Mouse (Mus musculus) kidney, embryonic 14.5 days (tissue): Measurements from ENCODE around the gene Gm10974. TPM values are rescaled to one million over a fixed set of nuclear protein-coding genes. Genes with fewer than 3 reads are reported as not detected.

Source experiments
- ATAC-seq: fragments of 200-750 bp; cut with Nextera tagmentation; 2 replicates; pipeline ENCODE4 v1.8.0; 2017; ENCODE audit warnings: moderate number of reproducible peaks, mild to moderate bottlenecking, moderate TSS enrichment, moderate library complexity; ENCODE audit not compliant: low FRiP score, low TSS enrichment
- H3K27ac ChIP-seq: fragments of 300-500 bp; sonication (generic); 2 replicates; pipeline ENCODE4 v1.5.1; 2014; ENCODE audit warnings: low read depth, mild to moderate bottlenecking, low read length, moderate library complexity, mixed read lengths
- H3K27me3 ChIP-seq: fragments of 300-500 bp; sonication (generic); 2 replicates; pipeline ENCODE4 v1.6.1; 2014; ENCODE audit warnings: mild to moderate bottlenecking, low read length; ENCODE audit not compliant: control insufficient read depth, insufficient read depth
- H3K36me3 ChIP-seq: fragments of 300-500 bp; sonication (generic); 2 replicates; pipeline ENCODE4 v1.6.1; 2014; ENCODE audit warnings: low read length, mixed read lengths; ENCODE audit not compliant: control insufficient read depth, insufficient read depth
- H3K4me1 ChIP-seq: fragments of 300-500 bp; sonication (generic); 2 replicates; pipeline ENCODE4 v1.6.1; 2014; ENCODE audit warnings: low read length, mixed read lengths; ENCODE audit not compliant: control insufficient read depth, insufficient read depth
- H3K4me2 ChIP-seq: fragments of 300-500 bp; sonication (generic); replicated peaks from 2 replicates; pipeline ENCODE4 v1.6.1; 2014; ENCODE audit warnings: low read depth, mild to moderate bottlenecking, low read length
- H3K4me3 ChIP-seq: fragments of 300-500 bp; sonication (generic); 2 replicates; pipeline ENCODE4 v1.5.1; 2014; ENCODE audit warnings: mild to moderate bottlenecking, low read length
- H3K9ac ChIP-seq: fragments of 300-500 bp; sonication (generic); 2 replicates; pipeline ENCODE4 v1.6.1; 2014; ENCODE audit warnings: low read depth, mild to moderate bottlenecking, low read length, moderate library complexity
- H3K9me3 ChIP-seq: fragments of 300-500 bp; sonication (generic); 2 replicates; pipeline ENCODE4 v1.6.1; 2016; ENCODE audit warnings: low read length; ENCODE audit not compliant: control insufficient read depth
- WGBS: fragments of 180-500 bp; shearing (Covaris S2); extraction: QIAGEN DNeasy Blood & Tissue Kit; methylation state at CpG from one replicate; pipeline ENCODE4 v1.1.7; 2014; 5-methylcytosine and 5-hydroxymethylcytosine counted together
- polyA plus RNA-seq: library from polyadenylated mRNA; unstranded; fragments of >200 nt; fragmentation: Nextera tagmentation; extraction: Ambion mirVana; gene quantifications from 2 replicates; pipeline ENCODE4 v1.2.1, GENCODE M21; 2014

Gene Gm10974
- polyA plus RNA-seq, 1 experiment from 2014 or later: not detected

- H3K4me3 ChIP-seq: no peak overlapping the region
- no peak for ATAC-seq
- no peaks in the 10 kb centered on the region for H3K27me3 ChIP-seq
- H3K36me3 ChIP-seq: no peaks in the 10 kb centered on the region
- H3K9me3 ChIP-seq: no peaks in the 10 kb centered on the region
- peaks cover 14% of the 10 kb centered on the region; the same call in 1 of the 2 replicates for H3K4me1 ChIP-seq
- 46% methylated on average over 5 of the region's 5 CpGs for WGBS
- peak overlapping the region; percentile 51; the same call in 1 of the 2 replicates for H3K27ac ChIP-seq
- no peak overlapping the region for H3K4me2 ChIP-seq
- no peak overlapping the region for H3K9ac ChIP-seq
These were observed 4.3 kb downstream of the Gm10974 start for GRCm38 (mm10) chr7:66369934-66370445.

- WGBS: 73% methylated on average over 6 of the region's 6 CpGs
- no peak for ATAC-seq
- Histone ChIP-seq H3K4me1 (peaks cover 14% of the 10 kb centered on the region; the same call in 1 of the 2 replicates), H3K4me2 (no peak overlapping the region), H3K27ac (no peak overlapping the region), H3K9ac (no peak overlapping the region), H3K9me3 (no peaks in the 10 kb centered on the region), H3K27me3 (no peaks in the 10 kb centered on the region), H3K36me3 (no peaks in the 10 kb centered on the region), H3K4me3 (no peak overlapping the region)
These were observed 5.3 kb downstream of the Gm10974 start for GRCm38 (mm10) chr7:66370970-66371369.

GRCm38 (mm10) chr7:66373391-66373790 is 7.7 kb downstream of the Gm10974 start:
- no peak for ATAC-seq
- Histone ChIP-seq H3K4me1 (peaks cover 14% of the 10 kb centered on the region; the same call in 1 of the 2 replicates), H3K4me2 (no peak overlapping the region), H3K4me3 (no peak overlapping the region), H3K36me3 (no peaks in the 10 kb centered on the region), H3K9me3 (no peaks in the 10 kb centered on the region), H3K27ac (no peak overlapping the region), H3K9ac (no peak overlapping the region), H3K27me3 (no peaks in the 10 kb centered on the region)
- 90% methylated on average over 3 of the region's 3 CpGs for WGBS

GRCm38 (mm10) chr7:66375736-66376135 is 10.0 kb downstream of the Gm10974 start:
- H3K4me1 ChIP-seq: peaks cover 5% of the 10 kb centered on the region; the same call in 1 of the 2 replicates
- H3K27ac ChIP-seq: no peak overlapping the region
- no peaks in the 10 kb centered on the region for H3K27me3 ChIP-seq
- no peak overlapping the region for H3K9ac ChIP-seq
- ATAC-seq: no peak
- H3K4me3 ChIP-seq: no peak overlapping the region
- 83% methylated on average over 4 of the region's 4 CpGs for WGBS
- no peaks in the 10 kb centered on the region for H3K9me3 ChIP-seq
- no peak overlapping the region for H3K4me2 ChIP-seq
- H3K36me3 ChIP-seq: no peaks in the 10 kb centered on the region

DNA sequence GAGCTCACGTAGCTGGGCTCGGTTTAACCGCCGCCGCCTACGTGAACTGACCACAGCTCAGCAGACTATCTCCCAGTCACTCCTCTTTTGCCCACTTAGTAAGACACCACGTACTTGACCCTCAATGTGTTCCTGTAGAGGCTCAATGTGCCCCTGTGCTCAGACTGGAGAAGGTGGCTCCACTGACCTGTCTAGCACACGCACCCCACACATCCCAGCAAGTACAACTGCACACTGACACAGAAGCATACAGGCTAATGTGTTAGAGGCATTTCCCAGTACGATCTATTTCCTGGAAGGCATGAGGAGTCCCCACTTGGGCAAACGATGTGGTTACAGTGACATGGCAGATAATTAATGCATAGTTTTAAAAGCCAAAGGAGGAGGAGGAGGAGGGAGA is 10.9 kb downstream of the Gm10974 start:
- WGBS: 78% methylated on average over 10 of the region's 10 CpGs
- no peak overlapping the region for H3K4me2 ChIP-seq
- H3K27ac ChIP-seq: no peak overlapping the region

DNA sequence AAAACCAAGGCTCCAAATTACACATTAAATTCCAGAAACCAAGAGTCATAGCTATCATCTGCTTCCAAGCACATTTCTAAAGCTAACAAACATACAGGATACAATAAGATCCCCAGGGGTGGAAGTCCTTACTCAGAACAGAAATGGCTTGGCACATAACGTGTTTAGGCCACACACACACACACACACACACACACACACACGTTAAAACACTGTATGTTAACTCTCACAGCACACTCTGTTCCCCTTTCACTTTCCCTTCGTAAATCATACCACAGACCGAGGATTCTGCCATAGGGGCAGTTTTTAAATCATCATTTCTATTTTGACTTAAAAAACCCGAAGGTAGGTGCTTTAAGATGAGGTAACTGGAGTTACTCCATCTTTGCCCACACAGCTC is 18.5 kb downstream of the Gm10974 start:
- H3K4me2 ChIP-seq: no peak overlapping the region
- no peak overlapping the region for H3K9ac ChIP-seq
- WGBS: 56% methylated on average over 5 of the region's 5 CpGs
- H3K27me3 ChIP-seq: no peaks in the 10 kb centered on the region
- no peaks in the 10 kb centered on the region for H3K36me3 ChIP-seq
- H3K4me3 ChIP-seq: no peak overlapping the region
- 0 out of 2 replicates have a peak, but pooled peaks cover 4% of the 10 kb centered on the region for H3K4me1 ChIP-seq
- ATAC-seq: no peak
- no peak overlapping the region; the same call in 1 of the 2 replicates for H3K27ac ChIP-seq
- H3K9me3 ChIP-seq: no peaks in the 10 kb centered on the region

More for the DNA sequence above, 10.9 kb downstream of the Gm10974 start:
- Histone ChIP-seq H3K4me3 (no peak overlapping the region), H3K36me3 (no peaks in the 10 kb centered on the region), H3K9me3 (no peaks in the 10 kb centered on the region), H3K4me1 (no peaks in the 10 kb centered on the region), H3K9ac (no peak overlapping the region), H3K27me3 (no peaks in the 10 kb centered on the region)
- no peak for ATAC-seq

GRCm38 (mm10) chr7:66384891-66385290 is 19.2 kb downstream of the Gm10974 start:
- 89% methylated on average over 8 of the region's 8 CpGs for WGBS
- Histone ChIP-seq H3K27ac (no peak overlapping the region), H3K4me3 (no peak overlapping the region), H3K36me3 (no peaks in the 10 kb centered on the region), H3K27me3 (no peaks in the 10 kb centered on the region), H3K9me3 (no peaks in the 10 kb centered on the region), H3K4me2 (no peak overlapping the region), H3K4me1 (0 out of 2 replicates have a peak, but pooled peaks cover 4% of the 10 kb centered on the region), H3K9ac (no peak overlapping the region)
- ATAC-seq: no peak

- Histone ChIP-seq H3K9ac (no peak overlapping the region), H3K4me2 (no peak overlapping the region), H3K27me3 (no peaks in the 10 kb centered on the region), H3K27ac (no peak overlapping the region), H3K4me3 (no peak overlapping the region), H3K9me3 (no peaks in the 10 kb centered on the region), H3K36me3 (no peaks in the 10 kb centered on the region), H3K4me1 (0 out of 2 replicates have a peak, but pooled peaks cover 4% of the 10 kb centered on the region)
- no peak for ATAC-seq
- WGBS: 94% methylated on average over 12 of the region's 12 CpGs
These were observed 20.1 kb downstream of the Gm10974 start for GRCm38 (mm10) chr7:66385826-66386225.

DNA sequence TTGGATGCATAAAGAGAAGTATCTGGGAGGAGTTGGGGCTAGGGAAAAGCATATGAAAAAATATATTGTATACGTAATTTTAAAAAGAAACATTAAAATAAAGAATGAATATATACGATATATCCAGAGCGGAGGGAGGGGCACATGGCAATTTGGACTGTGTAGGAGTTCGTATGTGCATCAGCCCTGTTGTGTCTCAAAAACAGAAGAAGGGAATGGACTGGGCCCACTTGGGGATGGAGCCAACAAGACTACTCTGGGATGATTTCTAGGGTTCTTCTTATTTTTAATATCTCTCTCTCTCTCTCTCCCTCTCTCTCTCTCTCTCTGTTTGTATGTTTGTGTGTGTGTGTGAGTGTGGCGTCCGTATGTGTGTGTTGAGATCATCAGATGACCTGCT is 20.7 kb downstream of the Gm10974 start:
- H3K27ac ChIP-seq: no peak overlapping the region
- H3K4me1 ChIP-seq: 0 out of 2 replicates have a peak, but pooled peaks cover 4% of the 10 kb centered on the region
- no peaks in the 10 kb centered on the region for H3K9me3 ChIP-seq
- no peak for ATAC-seq
- 92% methylated on average over 6 of the region's 6 CpGs for WGBS
- H3K27me3 ChIP-seq: no peaks in the 10 kb centered on the region
- no peaks in the 10 kb centered on the region for H3K36me3 ChIP-seq
- H3K4me2 ChIP-seq: no peak overlapping the region
- no peak overlapping the region for H3K9ac ChIP-seq
- H3K4me3 ChIP-seq: no peak overlapping the region
